Mouse (Mus musculus) forebrain, embryonic 15.5 days (tissue): Measurements from ENCODE around the gene Tent4a. TPM values are rescaled to one million over a fixed set of nuclear protein-coding genes. Genes with fewer than 3 reads are reported as not detected.
A peak's percentile ranks its signal among the peaks of the same experiment; 100 is the strongest.
"Not testable (repeated sequence)": the region's sequence is repeated elsewhere in the genome, so short reads cannot be mapped to it uniquely, and the experiment has no call there.

Source experiments
- ATAC-seq: fragments of 200-750 bp; cut with Nextera tagmentation; replicated peaks from 2 replicates; pipeline ENCODE4 v1.8.0; 2017; ENCODE audit warnings: mild to moderate bottlenecking, moderate TSS enrichment, moderate library complexity
- H3K27ac ChIP-seq: fragments of 300-500 bp; sonication (generic); replicated peaks from 2 replicates; pipeline ENCODE4 v1.5.1; 2015; ENCODE audit warnings: mild to moderate bottlenecking, inconsistent platforms
- H3K27me3 ChIP-seq: fragments of 300-500 bp; sonication (generic); 2 replicates; pipeline ENCODE4 v1.6.1; 2015; ENCODE audit warnings: inconsistent platforms
- H3K36me3 ChIP-seq: fragments of 300-500 bp; sonication (generic); 2 replicates; pipeline ENCODE4 v1.6.1; 2015; ENCODE audit warnings: mild to moderate bottlenecking, inconsistent platforms
- H3K4me1 ChIP-seq: fragments of 300-500 bp; sonication (generic); 2 replicates; pipeline ENCODE4 v1.6.1; 2015; ENCODE audit warnings: inconsistent platforms
- H3K4me2 ChIP-seq: fragments of 300-500 bp; sonication (generic); replicated peaks from 2 replicates; pipeline ENCODE4 v1.6.1; 2015; ENCODE audit warnings: mild to moderate bottlenecking, inconsistent platforms
- H3K4me3 ChIP-seq: fragments of 300-500 bp; sonication (generic); 2 replicates; pipeline ENCODE4 v1.5.1; 2015; ENCODE audit warnings: mild to moderate bottlenecking, inconsistent platforms
- H3K9ac ChIP-seq: fragments of 300-500 bp; sonication (generic); replicated peaks from 2 replicates; pipeline ENCODE4 v1.6.1; 2015; ENCODE audit warnings: mild to moderate bottlenecking, inconsistent platforms
- H3K9me3 ChIP-seq: fragments of 300-500 bp; sonication (generic); 2 replicates; pipeline ENCODE4 v1.6.1; 2016; ENCODE audit warnings: inconsistent platforms
- WGBS: fragments of 180-500 bp; shearing (Covaris S2); methylation state at CpG from one replicate; pipeline ENCODE4 v1.1.7; 2015; ENCODE audit warnings: mixed read lengths; 5-methylcytosine and 5-hydroxymethylcytosine counted together
- polyA plus RNA-seq: library from polyadenylated mRNA; unstranded; fragments of >200 nt; fragmentation: Nextera tagmentation; extraction: Ambion mirVana; gene quantifications from 2 replicates; pipeline ENCODE4 v1.2.1, GENCODE M21; 2015

The Tent4a gene
- 8.4 and 8.5 TPM in 2 replicates for polyA plus RNA-seq

DNA sequence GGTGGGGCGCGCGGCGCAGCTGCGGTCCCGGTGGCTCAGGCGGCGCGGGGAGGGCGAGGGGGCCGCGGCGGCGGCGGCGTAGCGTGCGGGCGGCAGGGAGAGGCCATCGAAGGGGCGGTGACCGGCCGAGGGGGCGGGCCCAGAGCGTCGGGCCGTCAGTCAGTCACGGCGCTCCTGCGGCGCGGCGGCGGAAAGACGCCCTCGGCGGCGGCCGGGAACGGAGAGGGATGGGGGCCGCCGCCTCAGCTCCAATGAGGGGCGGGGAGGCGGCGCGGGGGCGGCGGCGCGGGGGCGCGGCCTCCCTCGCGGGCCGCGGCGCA lies at the start of gene Tent4a:
Gene Tent4a (minus strand): TSS at position 284 of the 320 bp plus-strand sequence.
- Histone ChIP-seq H3K4me1 (peaks cover 45% of the 10 kb centered on the region), H3K36me3 (no peaks in the 10 kb centered on the region), H3K9ac (peak within 1 kb of the TSS; percentile 96), H3K4me3 (peak within 1 kb of the TSS; percentile 99), H3K4me2 (peak within 1 kb of the TSS; percentile 86), H3K9me3 (no peaks in the 10 kb centered on the region), H3K27ac (peak within 1 kb of the TSS; percentile 96), H3K27me3 (no peaks in the 10 kb centered on the region)
- WGBS = under 1% methylated on average over 40 of the region's 57 CpGs
- peak; percentile 82; the same call in 1 of the 2 replicates for ATAC-seq

DNA sequence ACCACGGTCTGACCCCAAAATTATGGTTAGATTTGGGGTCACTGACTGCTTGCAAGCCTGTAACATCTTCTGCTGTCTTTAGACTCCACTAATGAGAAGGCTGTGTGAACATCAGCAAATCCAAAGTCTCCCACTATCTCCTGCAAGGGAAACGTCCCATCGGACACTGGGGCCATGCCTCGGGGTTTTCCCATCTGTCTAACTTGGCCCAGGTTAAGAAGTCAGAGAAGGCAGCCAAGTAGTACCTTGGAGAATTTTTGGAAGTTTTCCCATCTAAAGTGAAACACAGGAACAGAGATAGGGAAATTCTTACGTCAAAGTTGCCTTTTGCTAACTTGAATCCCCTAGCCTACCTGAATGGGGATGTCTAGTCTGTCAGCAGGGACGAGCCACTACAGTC lies 49.2 kb upstream of the Tent4a start:
- H3K27me3 ChIP-seq = no peaks in the 10 kb centered on the region
- H3K9ac ChIP-seq = no peak overlapping the region
- H3K4me1 ChIP-seq = no peaks in the 10 kb centered on the region
- H3K4me2 ChIP-seq = no peak overlapping the region
- ATAC-seq = no peak
- no peaks in the 10 kb centered on the region for H3K9me3 ChIP-seq
- H3K4me3 ChIP-seq = no peak overlapping the region
- WGBS = 93% methylated on average over 6 of the region's 6 CpGs
- H3K27ac ChIP-seq = no peak overlapping the region
- no peaks in the 10 kb centered on the region for H3K36me3 ChIP-seq

DNA sequence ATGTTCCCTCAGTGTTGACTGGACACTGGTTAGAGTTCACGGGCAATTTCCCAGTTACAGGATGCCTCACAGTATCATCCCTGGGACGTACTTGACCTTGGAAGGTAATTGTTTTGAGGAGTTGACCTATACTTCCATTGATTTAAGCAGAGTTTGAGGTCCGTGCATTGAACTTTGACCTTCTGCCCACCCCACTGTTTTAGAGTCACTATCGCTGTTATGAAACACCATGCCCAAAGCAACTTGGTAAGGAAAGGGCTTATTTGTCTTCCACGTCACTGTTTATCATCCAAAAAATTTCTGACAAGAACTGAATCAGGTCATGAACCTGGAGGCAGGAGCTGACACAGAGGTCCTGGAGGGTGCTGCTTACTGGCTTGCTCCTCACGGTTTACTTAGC lies 48.0 kb upstream of the Tent4a start:
- H3K4me1 ChIP-seq = no peaks in the 10 kb centered on the region
- H3K36me3 ChIP-seq = no peaks in the 10 kb centered on the region
- ATAC-seq = no peak
- H3K4me3 ChIP-seq = no peak overlapping the region
- no peak overlapping the region for H3K9ac ChIP-seq
- no peak overlapping the region for H3K4me2 ChIP-seq
- H3K9me3 ChIP-seq = no peaks in the 10 kb centered on the region
- H3K27ac ChIP-seq = no peak overlapping the region
- WGBS = 93% methylated on average over 6 of the region's 6 CpGs
- H3K27me3 ChIP-seq = no peaks in the 10 kb centered on the region

DNA sequence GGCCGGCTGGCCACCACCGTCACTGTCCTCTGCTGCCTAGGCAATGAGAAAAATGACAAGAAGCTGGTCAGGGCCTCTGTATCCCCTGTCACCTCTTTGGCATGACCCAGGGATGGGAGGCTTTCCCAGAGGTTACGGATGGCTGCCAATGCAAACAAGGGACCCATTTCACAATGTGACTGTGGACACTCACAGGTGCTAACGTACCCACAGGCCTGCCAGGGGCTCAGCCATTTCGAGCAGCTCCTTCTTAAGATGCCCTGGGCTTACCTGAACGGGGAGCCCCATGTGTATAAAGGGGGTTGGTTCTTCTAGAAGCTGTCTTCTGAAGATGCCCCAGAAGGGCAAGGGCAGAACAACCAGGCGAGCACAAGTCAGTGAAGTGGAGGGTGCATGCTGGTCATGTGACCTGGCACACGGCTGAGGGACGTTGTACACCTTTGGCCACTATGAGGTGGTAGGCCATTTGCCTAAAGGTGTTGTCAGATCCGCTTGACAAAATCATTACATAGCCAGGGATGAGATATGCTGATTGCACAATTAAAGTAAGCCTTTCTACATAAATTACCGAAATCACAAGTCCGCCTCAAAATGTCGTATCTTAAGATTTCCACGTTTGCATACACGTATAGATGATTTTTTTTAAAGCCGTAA lies 42.9 kb upstream of the Tent4a start:
- no peaks in the 10 kb centered on the region for H3K27me3 ChIP-seq
- 94% methylated on average over 16 of the region's 16 CpGs for WGBS

GRCm38 (mm10) chr13:69576676-69577075 lies 42.3 kb upstream of the Tent4a start:
- WGBS = 59% methylated on average over 11 of the region's 11 CpGs
- H3K36me3 ChIP-seq = no peaks in the 10 kb centered on the region
- ATAC-seq = no peak

More for the DNA sequence above, 42.9 kb upstream of the Tent4a start:
- Histone ChIP-seq H3K4me2 (no peak overlapping the region), H3K9me3 (no peaks in the 10 kb centered on the region), H3K9ac (no peak overlapping the region), H3K4me1 (no peaks in the 10 kb centered on the region), H3K4me3 (no peak overlapping the region), H3K36me3 (no peaks in the 10 kb centered on the region), H3K27ac (no peak overlapping the region)
- no peak for ATAC-seq

DNA sequence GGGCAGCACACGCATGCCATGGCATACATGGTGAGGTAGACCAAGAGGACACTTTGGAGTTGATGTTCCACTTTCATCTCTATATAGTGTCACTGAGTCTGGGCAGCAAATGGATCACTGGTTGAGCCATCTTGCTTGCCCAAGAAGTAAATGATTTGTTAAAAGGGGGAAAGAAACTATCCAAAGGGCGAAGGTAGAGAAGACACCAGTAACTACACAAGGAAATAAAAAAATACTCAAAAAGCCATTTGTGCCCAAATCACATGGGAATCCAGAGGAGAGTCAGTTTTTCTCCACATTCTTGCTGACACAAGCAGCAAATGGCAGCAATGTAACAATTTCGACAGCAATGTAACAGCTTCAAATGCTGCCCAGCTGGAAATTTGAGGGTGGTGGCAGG lies 38.2 kb upstream of the Tent4a start:
- Histone ChIP-seq H3K4me3 (no peak overlapping the region), H3K9me3 (no peaks in the 10 kb centered on the region), H3K36me3 (no peaks in the 10 kb centered on the region), H3K9ac (no peak overlapping the region), H3K4me1 (no peaks in the 10 kb centered on the region), H3K27ac (no peak overlapping the region), H3K27me3 (no peaks in the 10 kb centered on the region), H3K4me2 (no peak overlapping the region)
- no peak for ATAC-seq
- WGBS = 85% methylated on average over 3 of the region's 3 CpGs

More at GRCm38 (mm10) chr13:69576676-69577075, 42.3 kb upstream of the Tent4a start:
- Histone ChIP-seq H3K4me1 (no peaks in the 10 kb centered on the region), H3K4me2 (no peak overlapping the region), H3K27ac (no peak overlapping the region), H3K4me3 (no peak overlapping the region), H3K9me3 (no peaks in the 10 kb centered on the region), H3K9ac (no peak overlapping the region), H3K27me3 (no peaks in the 10 kb centered on the region)

- Histone ChIP-seq H3K9me3 (no peaks in the 10 kb centered on the region), H3K27ac (no peak overlapping the region), H3K4me3 (no peak overlapping the region), H3K4me1 (no peaks in the 10 kb centered on the region), H3K36me3 (no peaks in the 10 kb centered on the region), H3K27me3 (no peaks in the 10 kb centered on the region), H3K4me2 (no peak overlapping the region), H3K9ac (no peak overlapping the region)
- WGBS = 83% methylated on average over 9 of the region's 9 CpGs
- ATAC-seq = no peak
Observed at GRCm38 (mm10) chr13:69569201-69569600, 34.8 kb upstream of the Tent4a start.

- not testable (repeated sequence) for H3K36me3 ChIP-seq, H3K4me3 ChIP-seq, H3K9me3 ChIP-seq, H3K27me3 ChIP-seq, H3K4me2 ChIP-seq, H3K4me1 ChIP-seq, ATAC-seq, H3K9ac ChIP-seq, H3K27ac ChIP-seq
- WGBS = 96% methylated on average over 4 of the region's 4 CpGs
Observed at GRCm38 (mm10) chr13:69565401-69565800, 31.0 kb upstream of the Tent4a start.

GRCm38 (mm10) chr13:69564573-69564972 lies 30.2 kb upstream of the Tent4a start:
- Histone ChIP-seq H3K27ac (no peak overlapping the region), H3K9ac (no peak overlapping the region), H3K4me3 (no peak overlapping the region), H3K9me3 (no peaks in the 10 kb centered on the region), H3K36me3 (no peaks in the 10 kb centered on the region), H3K4me1 (no peaks in the 10 kb centered on the region), H3K4me2 (no peak overlapping the region), H3K27me3 (no peaks in the 10 kb centered on the region)
- ATAC-seq = no peak

DNA sequence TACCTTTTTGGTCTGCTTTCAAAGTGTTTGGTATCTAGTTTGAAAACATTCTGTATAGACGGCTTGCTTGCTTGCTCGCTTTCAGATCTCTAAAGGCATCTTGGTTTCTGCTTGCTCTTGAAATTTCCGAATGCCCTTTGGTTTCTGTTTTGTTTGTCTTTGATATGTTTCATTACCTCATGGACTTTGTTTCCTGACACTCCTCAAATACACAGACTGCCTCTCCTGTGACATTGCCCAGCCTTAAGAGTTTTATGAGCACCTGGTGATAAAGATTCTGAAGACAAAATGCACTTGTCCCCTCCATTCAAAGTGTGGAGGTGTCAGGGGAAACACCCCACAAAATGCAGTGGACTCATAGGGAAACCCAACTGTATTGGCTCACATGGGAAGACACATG lies 29.5 kb upstream of the Tent4a start:
- Histone ChIP-seq H3K27me3 (no peaks in the 10 kb centered on the region), H3K36me3 (no peaks in the 10 kb centered on the region), H3K27ac (no peak overlapping the region), H3K4me2 (no peak overlapping the region), H3K4me3 (no peak overlapping the region), H3K9ac (no peak overlapping the region), H3K9me3 (no peaks in the 10 kb centered on the region), H3K4me1 (0 out of 2 replicates have a peak, but pooled peaks cover 3% of the 10 kb centered on the region)
- WGBS = 81% methylated on average over 3 of the region's 3 CpGs
- ATAC-seq = no peak

GRCm38 (mm10) chr13:69562654-69563574 lies 28.5 kb upstream of the Tent4a start:
- 85% methylated on average over 12 of the region's 12 CpGs for WGBS
- Histone ChIP-seq H3K9me3 (no peaks in the 10 kb centered on the region), H3K4me3 (no peak overlapping the region), H3K27me3 (no peaks in the 10 kb centered on the region), H3K27ac (no peak overlapping the region), H3K36me3 (no peaks in the 10 kb centered on the region), H3K9ac (no peak overlapping the region), H3K4me1 (0 out of 2 replicates have a peak, but pooled peaks cover 3% of the 10 kb centered on the region), H3K4me2 (no peak overlapping the region)
- ATAC-seq = no peak

DNA sequence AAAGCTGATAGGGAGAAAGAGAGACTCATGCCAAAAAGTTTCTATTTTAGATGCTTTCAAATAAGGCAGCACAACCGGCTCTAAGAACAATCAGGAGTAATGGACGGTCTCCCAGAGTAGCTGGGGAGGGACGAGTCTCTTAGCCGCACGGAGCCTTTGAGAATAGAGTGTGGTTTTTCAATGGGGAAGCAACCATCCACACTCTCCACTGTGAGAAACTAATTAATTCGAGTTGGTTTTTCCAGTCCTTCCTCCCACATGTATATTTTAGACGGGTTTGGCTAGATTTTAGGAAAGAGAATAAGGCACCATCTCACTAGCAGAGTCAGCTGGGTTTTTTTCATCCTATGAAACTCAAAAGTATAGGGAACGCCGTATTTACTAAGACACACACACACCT lies 27.6 kb upstream of the Tent4a start:
- Histone ChIP-seq H3K9ac (no peak overlapping the region), H3K4me1 (0 out of 2 replicates have a peak, but pooled peaks cover 3% of the 10 kb centered on the region), H3K27me3 (no peaks in the 10 kb centered on the region), H3K9me3 (no peaks in the 10 kb centered on the region), H3K4me2 (no peak overlapping the region), H3K36me3 (no peaks in the 10 kb centered on the region), H3K4me3 (no peak overlapping the region), H3K27ac (no peak overlapping the region)
- WGBS = 77% methylated on average over 9 of the region's 9 CpGs
- no peak for ATAC-seq
